Mouse (Mus musculus) neural tube, embryonic 11.5 days (tissue): ENCODE data around the gene Enho. TPM values are rescaled to one million over a fixed set of nuclear protein-coding genes. Genes with fewer than 3 reads are reported as not detected.
"Not testable (repeated sequence)": the region's sequence is repeated elsewhere in the genome, so short reads cannot be mapped to it uniquely, and the experiment has no call there.

ENCODE experiments used
- ATAC-seq: fragments of 200-750 bp; cut with Nextera tagmentation; 2 replicates; pipeline ENCODE4 v1.8.0; 2017; ENCODE audit warnings: moderate number of reproducible peaks, mild to moderate bottlenecking, moderate TSS enrichment, moderate library complexity; ENCODE audit not compliant: insufficient read depth, low FRiP score, low TSS enrichment
- DNase-seq: peaks from one replicate; pipeline ENCODE4 v3.0.0-alpha.2; 2015; ENCODE audit warnings: low spot score
- H3K27ac ChIP-seq: fragments of 300-500 bp; sonication (generic); 2 replicates; pipeline ENCODE4 v1.5.1; 2014; ENCODE audit warnings: low read depth, mild to moderate bottlenecking, low read length
- H3K27me3 ChIP-seq: fragments of 300-500 bp; sonication (generic); 2 replicates; pipeline ENCODE4 v1.6.1; 2014; ENCODE audit warnings: mild to moderate bottlenecking, low read length, mixed read lengths; ENCODE audit not compliant: control insufficient read depth, insufficient read depth
- H3K36me3 ChIP-seq: fragments of 300-500 bp; sonication (generic); 2 replicates; pipeline ENCODE4 v1.6.1; 2014; ENCODE audit warnings: mild to moderate bottlenecking, low read length, moderate library complexity, mixed read lengths; ENCODE audit not compliant: control insufficient read depth, insufficient read depth
- H3K4me1 ChIP-seq: fragments of 300-500 bp; sonication (generic); 2 replicates; pipeline ENCODE4 v1.6.1; 2014; ENCODE audit warnings: low read length, mixed read lengths; ENCODE audit not compliant: control insufficient read depth, insufficient read depth
- H3K4me2 ChIP-seq: fragments of 300-500 bp; sonication (generic); 2 replicates; pipeline ENCODE4 v1.6.1; 2014; ENCODE audit warnings: low read depth, mild to moderate bottlenecking, moderate library complexity
- H3K4me3 ChIP-seq: fragments of 300-500 bp; sonication (generic); 2 replicates; pipeline ENCODE4 v1.5.1; 2014; ENCODE audit warnings: low read depth, low read length
- H3K9ac ChIP-seq: fragments of 300-500 bp; sonication (generic); 2 replicates; pipeline ENCODE4 v1.6.1; 2014; ENCODE audit warnings: mild to moderate bottlenecking, low read length
- H3K9me3 ChIP-seq: fragments of 300-500 bp; sonication (generic); 2 replicates; pipeline ENCODE4 v1.6.1; 2016; ENCODE audit warnings: low read length; ENCODE audit not compliant: control insufficient read depth
- WGBS: fragments of 180-500 bp; shearing (Covaris S2); extraction: QIAGEN DNeasy Blood & Tissue Kit; methylation state at CpG from one replicate; pipeline ENCODE4 v1.1.7; 2014; 5-methylcytosine and 5-hydroxymethylcytosine counted together
- polyA plus RNA-seq: library from polyadenylated mRNA; unstranded; fragments of >200 nt; fragmentation: Nextera tagmentation; extraction: Ambion mirVana; gene quantifications from 2 replicates; pipeline ENCODE4 v1.2.1, GENCODE M21; 2014

Gene Enho
- 36.9 and 43.3 TPM in 2 replicates for polyA plus RNA-seq

GRCm38 (mm10) chr4:41639913-41640507, at the start of gene Enho:
Gene Enho, minus strand, starts transcription at chr4:41640324.
- H3K36me3 ChIP-seq = no peaks in the 10 kb centered on the region
- 0% methylated on average over 68 of the region's 74 CpGs for WGBS
- H3K9me3 ChIP-seq = no peaks in the 10 kb centered on the region
- H3K4me3 ChIP-seq = peak within 1 kb of the TSS; percentile 58
- peak within 1 kb of the TSS; percentile 87 for H3K4me2 ChIP-seq
- ATAC-seq = peak; percentile 92
- no peaks in the 10 kb centered on the region for H3K27me3 ChIP-seq
- H3K9ac ChIP-seq = peak within 1 kb of the TSS; percentile 93
- H3K4me1 ChIP-seq = peaks cover 38% of the 10 kb centered on the region
- DNase-seq = peak; percentile 97
- H3K27ac ChIP-seq = peak within 1 kb of the TSS; percentile 78

- H3K9ac ChIP-seq, DNase-seq, H3K4me1 ChIP-seq, H3K27ac ChIP-seq, H3K9me3 ChIP-seq, H3K4me3 ChIP-seq, H3K4me2 ChIP-seq, H3K36me3 ChIP-seq, H3K27me3 ChIP-seq, ATAC-seq: not testable (repeated sequence)
- WGBS = 89% methylated on average over 1 of the region's 1 CpGs
These were observed 48.4 kb upstream of the Enho start for GRCm38 (mm10) chr4:41688562-41688961.

GRCm38 (mm10) chr4:41685882-41686492, 45.9 kb upstream of the Enho start:
- H3K27ac ChIP-seq = peak overlapping the region; percentile 64; the same call in 1 of the 2 replicates
- H3K4me1 ChIP-seq = peaks cover 13% of the 10 kb centered on the region
- H3K9ac ChIP-seq, H3K36me3 ChIP-seq, H3K9me3 ChIP-seq, H3K4me3 ChIP-seq, H3K4me2 ChIP-seq, H3K27me3 ChIP-seq: not testable (repeated sequence)
- ATAC-seq = peak; percentile 36; the same call in 1 of the 2 replicates
- peak; percentile 65 for DNase-seq
- WGBS = 18% methylated on average over 9 of the region's 10 CpGs

GRCm38 (mm10) chr4:41684931-41685453, 44.9 kb upstream of the Enho start:
- H3K4me1 ChIP-seq = peaks cover 19% of the 10 kb centered on the region
- ATAC-seq = peak; percentile 31; the same call in 1 of the 2 replicates
- not testable (repeated sequence) for H3K4me2 ChIP-seq, H3K27me3 ChIP-seq, H3K9me3 ChIP-seq, H3K36me3 ChIP-seq, H3K9ac ChIP-seq, H3K4me3 ChIP-seq
- 0 out of 2 replicates have a peak overlapping the region, but pooled peaks have one; percentile 49 for H3K27ac ChIP-seq
- peak; percentile 58 for DNase-seq
- 0% methylated on average over 9 of the region's 14 CpGs for WGBS

GRCm38 (mm10) chr4:41684131-41684930, 44.2 kb upstream of the Enho start:
- peaks cover 26% of the 10 kb centered on the region for H3K4me1 ChIP-seq
- WGBS = 2% methylated on average over 19 of the region's 27 CpGs

GRCm38 (mm10) chr4:41683303-41683702, 43.2 kb upstream of the Enho start:
- not testable (repeated sequence) for DNase-seq, H3K9me3 ChIP-seq, H3K27ac ChIP-seq, H3K36me3 ChIP-seq, H3K4me3 ChIP-seq, H3K27me3 ChIP-seq, H3K9ac ChIP-seq
- H3K4me1 ChIP-seq = peaks cover 32% of the 10 kb centered on the region
- peak; percentile 31; the same call in 1 of the 2 replicates for ATAC-seq
- H3K4me2 ChIP-seq = peak overlapping the region; percentile 30
- 3% methylated on average over 5 of the region's 27 CpGs for WGBS

More at GRCm38 (mm10) chr4:41684131-41684930, 44.2 kb upstream of the Enho start:
- DNase-seq (peak; percentile 79), ATAC-seq (peak; percentile 62)
- not testable (repeated sequence) for H3K9me3 ChIP-seq, H3K4me3 ChIP-seq, H3K27me3 ChIP-seq, H3K36me3 ChIP-seq, H3K9ac ChIP-seq
- peak overlapping the region; percentile 75 for H3K27ac ChIP-seq
- H3K4me2 ChIP-seq = peak overlapping the region; percentile 16; the same call in 1 of the 2 replicates

GRCm38 (mm10) chr4:41682789-41683188, 42.7 kb upstream of the Enho start:
- Histone ChIP-seq H3K27ac (peak overlapping the region; percentile 60), H3K4me2 (peak overlapping the region; percentile 25)
- WGBS = 34% methylated on average over 6 of the region's 6 CpGs

GRCm38 (mm10) chr4:41681947-41682346, 41.8 kb upstream of the Enho start:
- no peak for ATAC-seq
- Histone ChIP-seq H3K9ac (peak overlapping the region; percentile 38; the same call in 1 of the 2 replicates), H3K4me3 (no peak overlapping the region), H3K9me3 (no peaks in the 10 kb centered on the region), H3K4me2 (no peak overlapping the region), H3K27me3 (no peaks in the 10 kb centered on the region), H3K4me1 (peaks cover 44% of the 10 kb centered on the region), H3K27ac (no peak overlapping the region), H3K36me3 (no peaks in the 10 kb centered on the region)
- 71% methylated on average over 10 of the region's 10 CpGs for WGBS
- DNase-seq = no peak

More at GRCm38 (mm10) chr4:41682789-41683188, 42.7 kb upstream of the Enho start:
- H3K9me3 ChIP-seq = no peaks in the 10 kb centered on the region
- H3K27me3 ChIP-seq = no peaks in the 10 kb centered on the region
- DNase-seq (no peak), ATAC-seq (no peak)
- H3K4me1 ChIP-seq = peaks cover 37% of the 10 kb centered on the region
- H3K9ac ChIP-seq = peak overlapping the region; percentile 38; the same call in 1 of the 2 replicates
- no peaks in the 10 kb centered on the region for H3K36me3 ChIP-seq
- H3K4me3 ChIP-seq = no peak overlapping the region
